Mouse (Mus musculus): ENCODE data around the gene Ubl5.

DNA sequence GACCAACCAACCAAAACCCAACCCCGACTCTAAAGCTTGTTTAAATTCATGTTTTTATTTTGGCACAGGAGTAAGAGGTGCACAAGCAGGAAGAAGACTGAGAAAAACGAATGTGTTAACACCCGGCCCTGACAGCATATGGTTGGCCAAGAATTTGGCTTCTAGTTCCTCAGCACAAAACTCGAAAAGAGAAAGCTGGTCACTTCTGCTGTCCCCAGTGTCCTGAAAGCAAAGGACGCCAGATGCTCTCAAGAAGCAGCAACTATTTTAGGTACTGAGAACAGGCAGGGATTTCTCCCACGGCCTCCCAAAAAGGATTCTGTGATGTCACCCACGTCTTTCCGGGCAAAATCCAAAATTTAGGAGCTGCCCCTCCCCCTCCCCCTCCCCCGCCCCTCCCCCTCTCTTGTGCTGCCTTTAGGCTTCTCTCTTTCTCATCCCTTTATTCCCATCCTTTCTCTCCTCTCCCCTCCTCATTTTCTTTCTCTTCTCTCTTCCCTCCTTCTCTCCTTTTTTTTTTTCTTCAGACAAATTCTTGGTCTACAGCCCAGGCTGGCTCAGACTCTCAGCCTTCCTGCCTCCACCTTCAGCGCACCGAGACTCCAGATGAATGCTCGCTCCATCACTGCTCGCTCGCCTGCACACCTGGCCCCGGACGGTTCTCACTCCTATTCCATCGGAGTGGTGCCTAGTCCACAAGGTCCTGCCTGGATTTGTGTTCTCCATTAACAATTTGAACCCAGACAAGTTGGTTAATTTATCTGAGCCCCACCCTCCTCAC lies 42.6 kb downstream of the Ubl5 start:
- TF ChIP-seq POLR2A (IDR thresholded peaks at IDR 0.05; ENCODE audit: low read depth, low read length) (no peak), CTCF (IDR thresholded peaks at IDR 0.05; ENCODE audit: extremely low read depth, insufficient read length, insufficient replicate concordance, low read depth, low read length) (no peak)

Measured in small intestine, adult 2 months (tissue).